Mouse (Mus musculus): Measurements from ENCODE around the gene Ubxn6. TPM values are rescaled to one million over a fixed set of nuclear protein-coding genes. Genes with fewer than 3 reads are reported as not detected.

Ubxn6 gene
- total RNA-seq, 2 experiments from 2014 or later, result 91.2 to 98.3 TPM

DNA sequence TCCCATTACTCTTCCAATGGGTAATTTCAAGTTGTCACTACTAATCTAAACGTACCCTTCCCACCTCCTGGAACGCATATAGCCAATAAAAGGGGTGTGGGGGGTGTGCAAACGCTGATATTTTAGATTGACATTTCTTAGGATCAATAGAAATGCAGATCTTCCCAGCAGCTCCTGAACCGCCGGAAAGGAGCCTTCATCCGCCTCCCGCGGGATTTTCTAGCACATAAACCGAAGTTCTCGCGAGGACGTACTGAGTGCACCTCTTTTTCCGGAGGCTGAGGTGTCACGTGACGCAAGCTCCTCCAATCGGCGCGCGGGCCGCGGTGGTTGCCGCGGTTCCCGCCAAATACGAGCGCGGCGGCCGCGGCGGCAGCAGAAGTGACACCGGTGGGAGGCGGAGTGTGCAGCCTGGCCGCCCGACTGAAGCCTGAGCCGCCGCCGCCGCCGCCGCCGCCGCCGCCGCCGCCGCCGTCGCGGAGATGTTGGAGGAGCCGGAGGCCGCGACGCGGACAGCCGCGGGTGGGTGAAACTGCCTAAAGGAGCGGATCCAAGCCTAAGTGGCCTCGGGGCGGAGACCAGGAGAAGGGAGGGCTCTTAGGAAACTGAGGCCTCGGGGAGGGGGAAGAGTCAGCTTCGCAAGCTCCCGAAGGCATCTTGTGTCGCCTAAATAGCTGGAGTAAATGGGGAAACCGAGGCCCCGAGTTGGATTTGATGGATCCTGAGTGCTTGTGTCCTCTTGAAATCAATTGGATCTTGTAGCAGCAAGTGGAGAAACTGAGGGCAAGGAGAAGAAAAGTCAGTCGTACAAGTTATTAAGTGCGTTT, 34.6 kb downstream of the Ubxn6 start, which contains the start of gene Chaf1a:
Gene Chaf1a (plus strand): TSS at position 410 of the 827 bp plus-strand sequence.
- TF ChIP-seq CTCF (IDR thresholded peaks at IDR 0.05), result no peak
- H3K27ac ChIP-seq, result peak within 1 kb of the TSS; percentile 40; the same call in 1 of the 2 replicates
- intact Hi-C loops (cut with DNase I), result no loop called here
- peak; percentile 94 to 97 for DNase-seq (ENCODE audit: extremely low spot score in 1 of 2, low spot score in 2 of 2)
- H3K4me3 ChIP-seq, result peak within 1 kb of the TSS; percentile 78

DNA sequence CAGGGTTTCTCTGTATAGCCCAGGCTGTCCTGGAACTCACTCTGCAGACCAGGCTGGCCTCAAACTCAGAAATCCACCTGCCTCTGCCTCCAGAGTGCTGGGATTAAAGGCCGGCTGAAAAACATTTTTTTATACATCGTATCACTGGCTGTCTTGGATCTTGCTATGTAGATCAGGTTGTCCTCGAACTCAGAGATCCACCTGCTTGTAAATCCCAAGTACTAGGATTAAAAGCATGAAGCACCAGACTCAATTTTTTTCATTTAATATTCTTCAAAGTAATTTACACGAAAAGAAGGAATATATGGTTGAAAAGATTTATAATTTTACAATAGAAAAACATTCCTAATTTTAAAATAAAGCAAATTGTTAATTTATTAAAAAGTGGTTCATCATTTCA, 35.5 kb downstream of the Ubxn6 start:
- H3K27ac ChIP-seq, result no peak overlapping the region
- DNase-seq (ENCODE audit: extremely low spot score in 1 of 2, low spot score in 2 of 2), result no peak
- TF ChIP-seq CTCF (IDR thresholded peaks at IDR 0.05), result no peak
- intact Hi-C loops (cut with DNase I), result no loop called here
- no peak overlapping the region; the same call in 1 of the 2 replicates for H3K4me3 ChIP-seq

GRCm38 (mm10) chr17:56038583-56039261, 36.1 kb downstream of the Ubxn6 start:
- DNase-seq (ENCODE audit: extremely low spot score in 1 of 2, low spot score in 2 of 2), result peak in 1 of 2 experiments; percentile 9
- Histone ChIP-seq H3K4me3 (no peak overlapping the region), H3K27ac (no peak overlapping the region)
- intact Hi-C loops (cut with DNase I), result no loop called here
- TF ChIP-seq CTCF (IDR thresholded peaks at IDR 0.05), result no peak

GRCm38 (mm10) chr17:56036901-56037287, 37.9 kb downstream of the Ubxn6 start:
- peak overlapping the region; percentile 60 for H3K27ac ChIP-seq
- no peak for TF ChIP-seq CTCF (IDR thresholded peaks at IDR 0.05)
- DNase-seq (ENCODE audit: extremely low spot score in 1 of 2, low spot score in 2 of 2), result no peak

GRCm38 (mm10) chr17:56036176-56036900, 38.5 kb downstream of the Ubxn6 start, which contains the start of gene Sh3gl1:
Sh3gl1 (minus strand) TSS chr17:56036635.
- peak; percentile 100 for TF ChIP-seq CTCF (IDR thresholded peaks at IDR 0.05)
- intact Hi-C loops (cut with DNase I), result loop anchor here (2.0 kb wide), 1 partner anchor 38 kb away; the partner anchor contains the start of gene Ubxn6

More at GRCm38 (mm10) chr17:56036901-56037287, 37.9 kb downstream of the Ubxn6 start:
- intact Hi-C loops (cut with DNase I), result loop anchor here (2.0 kb wide), 1 partner anchor 38 kb away; the partner anchor contains the start of gene Ubxn6
- peak overlapping the region; percentile 35 for H3K4me3 ChIP-seq

DNA sequence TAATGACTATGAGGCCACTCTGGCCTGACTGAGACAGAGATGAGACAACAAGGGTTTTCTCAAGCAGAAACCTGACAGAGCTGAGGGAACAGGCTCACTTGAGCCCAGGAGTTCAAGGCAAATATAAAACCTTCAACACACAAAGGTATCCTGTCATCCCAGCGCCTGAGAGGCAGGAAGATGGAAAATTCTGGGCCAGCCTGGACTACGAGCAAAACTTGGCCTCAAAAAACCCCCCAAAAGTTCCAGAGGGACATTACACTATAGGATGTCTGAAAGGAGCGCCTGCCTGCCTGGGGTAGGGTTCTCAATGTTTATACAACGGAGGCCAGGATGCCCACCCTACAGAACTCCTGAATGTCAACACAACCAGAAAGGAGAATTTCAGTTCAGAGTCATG, 39.6 kb downstream of the Ubxn6 start:
- H3K27ac ChIP-seq, result no peak overlapping the region
- DNase-seq (ENCODE audit: extremely low spot score in 1 of 2, low spot score in 2 of 2), result no peak
- peak overlapping the region; percentile 92 for H3K4me3 ChIP-seq
- TF ChIP-seq CTCF (IDR thresholded peaks at IDR 0.05), result no peak
- intact Hi-C loops (cut with DNase I), result no loop called here

More at GRCm38 (mm10) chr17:56036176-56036900, 38.5 kb downstream of the Ubxn6 start, which contains the start of gene Sh3gl1:
- peak within 1 kb of the TSS; percentile 92 for H3K4me3 ChIP-seq
- peak within 1 kb of the TSS; percentile 98 for H3K27ac ChIP-seq
- peak; percentile 100 for DNase-seq (ENCODE audit: extremely low spot score in 1 of 2, low spot score in 2 of 2)

- intact Hi-C loops (cut with DNase I), result no loop called here
- no peak overlapping the region for H3K4me3 ChIP-seq
- no peak overlapping the region for H3K27ac ChIP-seq
- TF ChIP-seq CTCF (IDR thresholded peaks at IDR 0.05), result no peak
- no peak for DNase-seq (ENCODE audit: extremely low spot score in 1 of 2, low spot score in 2 of 2)
These were observed 40.1 kb downstream of the Ubxn6 start for GRCm38 (mm10) chr17:56034726-56035100.

DNA sequence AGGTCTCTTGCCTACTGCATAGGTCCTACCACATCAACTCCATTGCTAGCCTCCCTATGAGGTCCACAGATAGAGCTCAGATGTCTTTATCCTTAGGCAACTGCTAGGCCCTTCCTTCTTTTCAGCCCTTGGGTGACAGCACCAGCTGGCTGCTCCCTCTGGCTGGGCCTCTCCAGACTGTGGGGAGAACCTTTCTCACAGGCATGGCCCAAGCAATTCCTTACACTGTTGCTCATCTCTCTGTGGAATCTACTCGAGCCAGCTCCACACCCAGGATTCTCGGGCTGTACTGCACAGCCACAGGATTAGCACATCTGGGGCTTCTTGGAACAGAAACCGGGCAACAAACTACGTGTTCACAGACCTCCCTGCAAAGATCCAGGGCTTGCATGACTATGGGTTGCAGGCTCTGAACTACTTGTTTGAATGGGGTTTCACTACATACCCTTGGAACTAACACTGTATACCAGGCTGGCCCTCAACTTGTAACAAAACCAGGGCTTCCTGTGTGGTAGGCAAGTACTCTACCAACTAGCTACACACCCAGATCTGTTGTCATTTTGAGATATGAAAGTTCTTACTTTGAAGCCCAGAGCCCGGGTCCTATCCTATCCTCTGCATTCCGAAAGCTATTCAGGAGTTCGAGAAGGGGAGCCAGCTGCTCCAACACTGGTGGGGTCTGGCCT, 40.6 kb downstream of the Ubxn6 start:
- no peak overlapping the region for H3K4me3 ChIP-seq
- TF ChIP-seq CTCF (IDR thresholded peaks at IDR 0.05), result no peak
- intact Hi-C loops (cut with DNase I), result no loop called here
- DNase-seq (ENCODE audit: extremely low spot score in 1 of 2, low spot score in 2 of 2), result no peak
- H3K27ac ChIP-seq, result no peak overlapping the region

- Histone ChIP-seq H3K27ac (no peak overlapping the region), H3K4me3 (no peak overlapping the region)
- intact Hi-C loops (cut with DNase I), result no loop called here
- DNase-seq (ENCODE audit: extremely low spot score in 1 of 2, low spot score in 2 of 2), result no peak
- TF ChIP-seq CTCF (IDR thresholded peaks at IDR 0.05), result no peak
These were observed 42.0 kb downstream of the Ubxn6 start for GRCm38 (mm10) chr17:56032831-56033230.

DNA sequence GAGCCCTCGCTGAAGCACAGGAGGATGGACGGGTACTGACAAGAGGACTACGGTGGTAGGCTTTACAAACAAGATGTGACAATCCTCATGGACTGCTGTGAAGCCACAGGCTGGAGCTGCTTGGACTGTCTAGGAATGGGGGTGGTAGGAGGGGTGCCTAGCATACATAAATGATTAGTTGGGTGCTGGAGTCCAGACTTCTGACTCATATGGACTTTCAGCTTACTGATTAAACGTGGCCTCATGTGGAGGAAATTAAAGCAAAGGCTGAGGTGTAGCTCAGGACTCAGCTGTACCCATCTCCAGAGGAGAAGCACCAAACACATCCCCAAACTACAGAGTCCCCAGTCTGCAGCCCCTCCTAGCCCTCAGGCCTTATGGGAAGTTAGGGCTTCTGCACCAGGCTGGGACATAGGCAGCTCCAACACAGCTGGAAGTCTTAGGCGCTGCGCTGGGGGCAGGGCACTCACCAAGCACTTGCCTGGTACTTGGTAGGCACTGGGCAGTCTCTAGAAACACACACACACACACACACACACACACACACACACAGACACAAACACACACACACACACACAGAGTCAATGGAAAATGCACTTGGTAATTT, 42.6 kb downstream of the Ubxn6 start:
- Histone ChIP-seq H3K27ac (no peak overlapping the region), H3K4me3 (no peak overlapping the region)
- no peak for TF ChIP-seq CTCF (IDR thresholded peaks at IDR 0.05)
- intact Hi-C loops (cut with DNase I), result no loop called here
- no peak for DNase-seq (ENCODE audit: extremely low spot score in 1 of 2, low spot score in 2 of 2)

DNA sequence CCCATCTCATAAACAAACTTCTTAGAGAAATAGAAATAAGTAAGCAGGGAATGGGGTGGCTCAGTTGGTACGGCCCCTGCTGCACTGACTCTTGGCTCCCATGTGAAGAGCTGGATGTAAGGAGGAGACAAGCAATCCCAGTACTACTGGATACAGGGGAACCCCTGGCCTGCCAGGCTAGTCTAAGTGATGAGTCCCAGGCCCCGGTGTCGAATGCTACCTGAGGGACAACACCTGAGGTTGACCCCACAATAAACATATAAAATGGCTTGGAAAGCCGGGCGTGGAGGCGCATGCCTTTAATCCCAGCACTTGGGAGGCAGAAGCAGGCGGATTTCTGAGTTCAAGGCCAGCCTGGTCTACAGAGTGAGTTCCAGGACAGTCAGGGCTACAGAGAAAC, 43.4 kb downstream of the Ubxn6 start:
- H3K27ac ChIP-seq, result no peak overlapping the region; the same call in 1 of the 2 replicates

More for the DNA sequence above, 43.4 kb downstream of the Ubxn6 start:
- intact Hi-C loops (cut with DNase I), result no loop called here
- no peak for TF ChIP-seq CTCF (IDR thresholded peaks at IDR 0.05)
- no peak for DNase-seq (ENCODE audit: extremely low spot score in 1 of 2, low spot score in 2 of 2)
- H3K4me3 ChIP-seq, result no peak overlapping the region
